Mouse (Mus musculus): ENCODE measurements around the gene Slc22a19. TPM values are rescaled to one million over a fixed set of nuclear protein-coding genes. Genes with fewer than 3 reads are reported as not detected.
"Not testable (repeated sequence)": the region's sequence is repeated elsewhere in the genome, so short reads cannot be mapped to it uniquely, and the experiment has no call there.

Slc22a19 gene
- total RNA-seq (2021): not detected in 2 replicates
- long read RNA-seq: 0 reads

DNA sequence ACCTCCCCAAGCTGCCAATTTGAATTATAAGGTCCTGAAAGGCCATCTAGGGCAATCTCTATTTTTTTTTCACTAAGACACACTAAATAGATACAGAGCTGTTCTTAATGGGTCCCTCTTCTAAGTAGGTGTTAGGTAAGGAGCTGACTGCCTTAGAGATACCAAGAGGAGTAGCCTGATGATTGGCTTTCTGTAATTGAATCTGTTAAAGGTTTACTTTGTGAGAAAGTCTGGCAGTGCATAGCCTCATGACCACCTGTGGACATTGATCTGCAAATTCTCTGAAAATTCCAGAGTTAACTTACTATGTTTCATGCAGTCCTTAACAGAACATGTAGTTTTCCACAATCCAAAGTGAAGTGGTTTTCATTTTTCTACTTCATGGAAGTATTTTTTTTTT lies at the start of gene Slc22a19:
TSS of gene Slc22a19 (minus strand) at position 163 of the 400 bp plus-strand sequence.
- no peak for DNase-seq

- not testable (repeated sequence) for DNase-seq
Measured at GRCm38 (mm10) chr19:7753371-7753770, 42.3 kb upstream of the Slc22a19 start.

GRCm38 (mm10) chr19:7729543-7729942 lies 18.4 kb upstream of the Slc22a19 start:
- no peak for DNase-seq

- not testable (repeated sequence) for DNase-seq
Measured at GRCm38 (mm10) chr19:7693104-7693503, 18.0 kb downstream of the Slc22a19 start.

DNA sequence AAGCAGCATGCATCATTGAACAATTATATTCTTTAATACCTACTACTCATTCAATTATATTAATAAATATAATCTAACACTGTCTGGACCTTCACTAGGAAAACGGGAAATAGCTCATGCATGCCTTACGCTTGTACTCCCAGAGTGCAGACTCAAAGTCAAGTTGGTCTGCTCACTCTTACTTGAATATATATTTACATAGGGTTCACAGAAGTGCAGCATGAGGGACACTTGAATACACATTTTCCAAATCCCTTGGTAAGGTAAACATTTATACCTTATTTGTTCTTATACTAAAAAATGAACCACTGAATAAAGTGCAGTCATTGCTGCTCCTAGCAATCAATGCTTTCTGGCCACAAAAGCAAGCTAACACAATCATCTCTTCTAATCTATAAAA lies 19.9 kb downstream of the Slc22a19 start:
- DNase-seq: no peak

DNA sequence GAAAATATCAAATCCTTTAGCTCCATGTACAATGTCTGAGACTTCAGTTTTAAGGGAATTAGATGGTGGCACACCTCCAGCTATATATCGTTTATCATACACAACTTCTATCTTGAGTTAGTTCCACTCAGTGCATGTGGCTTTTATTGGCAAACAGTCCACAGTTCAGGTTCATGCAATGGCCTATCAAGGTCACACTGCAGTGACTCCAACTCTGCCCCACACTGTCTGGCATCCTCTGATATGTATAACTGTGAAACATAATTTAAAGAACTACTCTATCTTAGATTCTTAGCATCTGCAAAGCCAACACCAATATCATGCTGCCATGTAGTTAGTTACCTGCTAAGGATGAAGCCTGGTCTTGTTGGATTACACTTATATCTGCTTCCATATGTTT lies 23.1 kb downstream of the Slc22a19 start:
- DNase-seq: no peak

- no peak for DNase-seq
Measured at GRCm38 (mm10) chr19:7672033-7672432, 39.1 kb downstream of the Slc22a19 start.

GRCm38 (mm10) chr19:7648913-7649666 lies 62.0 kb downstream of the Slc22a19 start:
- no peak for DNase-seq

DNA sequence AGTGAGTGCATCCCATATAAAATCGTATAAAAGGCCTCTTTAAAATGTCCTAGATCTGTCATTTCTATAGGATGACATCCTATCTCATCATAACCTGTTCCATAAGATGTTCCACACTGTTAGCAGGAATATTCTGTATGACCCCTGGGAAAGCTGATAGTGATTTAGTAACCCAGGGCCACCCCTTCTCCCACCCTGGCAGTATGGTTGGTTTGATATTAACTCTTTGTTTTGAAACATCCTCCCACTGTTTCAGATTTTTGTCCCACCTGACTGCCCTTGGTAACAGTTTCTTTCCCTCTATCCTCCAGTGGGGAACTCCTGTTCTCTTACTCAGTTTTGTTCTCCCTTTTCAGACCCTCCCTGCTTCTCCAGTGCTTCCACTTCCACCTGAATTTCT lies 77.3 kb downstream of the Slc22a19 start:
- no peak for DNase-seq

- DNase-seq: no peak
Measured at GRCm38 (mm10) chr19:7633021-7633420, 78.1 kb downstream of the Slc22a19 start.

Other genes with a start within 250 kb of the Slc22a19 start
- gene Rtn3, start 228.0 kb downstream of the Slc22a19 start, total RNA-seq (2021): 131 TPM in 2 replicates
- gene Atl3, start 217.3 kb downstream of the Slc22a19 start, total RNA-seq (2021): 114 and 171 TPM in 2 replicates
- gene Pla2g16, start 153.9 kb downstream of the Slc22a19 start, total RNA-seq (2021): 29.8 and 41.6 TPM in 2 replicates
- gene Lgals12, start 104.1 kb downstream of the Slc22a19 start, total RNA-seq (2021): 14.1 and 16.8 TPM in 2 replicates
- gene Hrasls5, start 98.8 kb downstream of the Slc22a19 start, total RNA-seq (2021): not detected in 2 replicates
- 0.33 TPM in 1 of 2 replicates, not detected in the other for gene Slc22a26, start 91.4 kb upstream of the Slc22a19 start, total RNA-seq (2021)

Data from adrenal gland, postnatal 25 days (tissue).